Mouse (Mus musculus) ES-Bruce4 (cell line): Measurements from ENCODE around the gene Qsox1.

Source experiments
- CTCF ChIP-seq: IDR thresholded peaks from one replicate; pipeline ENCODE4 v1.8.1; 2011; ENCODE audit warnings: low read depth, low read length
- POLR2A ChIP-seq: IDR thresholded peaks from one replicate; pipeline ENCODE4 v1.8.1; 2011; ENCODE audit warnings: low read length; ENCODE audit not compliant: insufficient read depth

DNA sequence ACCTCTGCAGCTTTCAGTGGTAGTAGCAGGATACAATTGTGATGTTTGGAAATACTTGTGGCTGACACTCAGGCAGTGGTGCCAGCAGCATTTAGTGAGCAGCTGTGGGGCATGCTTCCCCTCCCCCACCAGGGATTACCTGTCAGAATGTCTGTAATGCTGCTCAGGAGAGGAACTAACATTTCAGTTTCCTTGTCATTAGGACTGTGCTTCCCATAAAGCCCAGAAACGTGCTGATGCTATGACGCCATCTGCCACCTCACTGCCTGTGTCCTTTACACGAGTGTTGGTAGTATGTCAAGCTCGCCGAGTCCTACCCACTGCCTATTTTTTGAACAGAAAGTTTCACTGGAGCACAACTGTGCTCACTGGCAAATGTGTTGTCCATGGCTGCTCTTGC is 8.0 kb upstream of the Qsox1 start:
- no peak for TF ChIP-seq POLR2A
- no peak for TF ChIP-seq CTCF
